Mouse (Mus musculus): ENCODE measurements at regions not wholly inside any gene's neighbourhood (a gene's known extent, or its start where the extent isn't known, plus 50 kb on each side); places are given as distances from the start of the nearest gene placed in this dataset.

GRCm38 (mm10) chr2:74426746-74427145 lies 152.5 kb downstream of the Lnpk start:
- no peak for TF ChIP-seq CTCF (IDR thresholded peaks at IDR 0.05; ENCODE audit: insufficient read depth, low read length)
- no peak for TF ChIP-seq POLR2A (IDR thresholded peaks at IDR 0.05; ENCODE audit: borderline replicate concordance, extremely low read depth, low read depth, low read length)

Measured in lung, adult 2 months (tissue).